Mouse (Mus musculus) small intestine, adult 2 months (tissue): ENCODE data around the gene Gm49027.
"Not testable (repeated sequence)": the region's sequence is repeated elsewhere in the genome, so short reads cannot be mapped to it uniquely, and the experiment has no call there.

ENCODE experiments used
- CTCF ChIP-seq: fragments of 200-500 bp; IDR thresholded peaks from 2 replicates; pipeline ENCODE4 v1.5.1; 2012; ENCODE audit warnings: low read depth, mild to moderate bottlenecking, control low read depth, inconsistent platforms, low read length, moderate library complexity, mixed read lengths; ENCODE audit not compliant: insufficient replicate concordance, insufficient read length; ENCODE audit errors: extremely low read depth
- POLR2A ChIP-seq: fragments of 200-500 bp; IDR thresholded peaks from 2 replicates; pipeline ENCODE4 v1.6.1; 2012; ENCODE audit warnings: low read depth, mild to moderate bottlenecking, control low read depth, inconsistent platforms, low read length, moderate library complexity

DNA sequence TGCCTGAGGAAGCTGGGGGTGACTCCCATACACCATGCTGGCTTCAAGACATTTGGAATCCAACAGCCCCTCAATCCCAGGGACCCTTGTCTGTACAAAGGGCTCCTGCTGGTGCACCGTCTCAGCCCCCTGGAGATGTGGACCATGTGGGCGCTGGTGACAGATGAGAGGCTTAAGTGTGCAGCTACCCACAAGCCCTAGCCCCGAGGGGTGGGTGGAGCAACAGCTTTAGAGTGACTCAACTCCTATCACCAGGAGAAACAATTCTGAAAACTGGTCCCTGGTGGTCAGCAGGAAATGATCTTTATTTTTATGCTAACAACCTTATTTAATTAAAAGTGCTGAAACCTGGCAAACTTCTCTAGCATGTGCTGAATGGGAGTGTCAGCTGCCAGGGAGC is 13.9 kb downstream of the Gm49027 start:
- not testable (repeated sequence) for TF ChIP-seq CTCF, POLR2A
